Mouse (Mus musculus): ENCODE results near the gene Fcer1a. TPM values are rescaled to one million over a fixed set of nuclear protein-coding genes. Genes with fewer than 3 reads are reported as not detected.
"Not testable (repeated sequence)": the region's sequence is repeated elsewhere in the genome, so short reads cannot be mapped to it uniquely, and the experiment has no call there.

Gene Fcer1a
- total RNA-seq (2021) = not detected
- long read RNA-seq, experiment 1 = 0 reads
- long read RNA-seq, experiment 2 = 0 reads

GRCm38 (mm10) chr1:173227081-173227480 is at the start of gene Fcer1a:
Fcer1a (minus strand) TSS chr1:173227214.
- DNase-seq = no peak

- DNase-seq = no peak
Observed at GRCm38 (mm10) chr1:173265701-173266100, 38.7 kb upstream of the Fcer1a start, which contains the start of gene Olfr418. Olfr418 (plus strand) TSS chr1:173266001.

GRCm38 (mm10) chr1:173249888-173250287 is 22.9 kb upstream of the Fcer1a start:
- no peak for DNase-seq

- DNase-seq = not testable (repeated sequence)
Observed at GRCm38 (mm10) chr1:173237004-173237403, 10.0 kb upstream of the Fcer1a start.

GRCm38 (mm10) chr1:173216481-173216880 is 10.5 kb downstream of the Fcer1a start:
- no peak for DNase-seq

- no peak for DNase-seq
Observed at GRCm38 (mm10) chr1:173212092-173212491, 14.9 kb downstream of the Fcer1a start, which contains the start of gene Olfr1404. Olfr1404 (plus strand) TSS chr1:173212392.

- DNase-seq = no peak
Observed at GRCm38 (mm10) chr1:173197508-173197907, 29.5 kb downstream of the Fcer1a start, which contains the start of gene Olfr218. Olfr218 (plus strand) TSS chr1:173197808.

GRCm38 (mm10) chr1:173196359-173196758 is 30.7 kb downstream of the Fcer1a start:
- DNase-seq = no peak

GRCm38 (mm10) chr1:173192059-173192458 is 35.0 kb downstream of the Fcer1a start:
- DNase-seq = no peak

GRCm38 (mm10) chr1:173190540-173190939 is 36.5 kb downstream of the Fcer1a start, which contains the start of gene Olfr1406:
Olfr1406 (minus strand) TSS chr1:173190640.
- DNase-seq = no peak

- DNase-seq = no peak
Observed at GRCm38 (mm10) chr1:173174154-173174842, 52.7 kb downstream of the Fcer1a start.

Other genes starting within 250 kb of the Fcer1a start
- gene Olfr1408, start 89.8 kb downstream of the Fcer1a start, total RNA-seq (2021) = not detected
- gene Olfr1406, start 36.6 kb downstream of the Fcer1a start, total RNA-seq (2021) = not detected
- not detected for gene Olfr218, start 29.4 kb downstream of the Fcer1a start, total RNA-seq (2021)
- gene Olfr1404, start 14.8 kb downstream of the Fcer1a start, total RNA-seq (2021) = not detected
- gene Olfr418, start 38.8 kb upstream of the Fcer1a start, total RNA-seq (2021) = not detected
- gene Mptx2, start 50.6 kb upstream of the Fcer1a start, total RNA-seq (2021) = not detected
- 1 to 10 TPM in 1 of 2 experiments, under 1 TPM in 1; 0.30 to 1.0 TPM for gene Ackr1, start 106.5 kb upstream of the Fcer1a start, total RNA-seq (2021)
- 1 to 10 TPM; 1.2 to 1.6 TPM for gene Aim2, start 123.7 kb upstream of the Fcer1a start, total RNA-seq (2021)
- 1 to 10 TPM; 2.1 to 2.3 TPM for gene Cadm3, start 140.5 kb upstream of the Fcer1a start, total RNA-seq (2021)